Mouse (Mus musculus): ENCODE data around the gene Cgn. TPM values are rescaled to one million over a fixed set of nuclear protein-coding genes. Genes with fewer than 3 reads are reported as not detected.
A peak's percentile ranks its signal among the peaks of the same experiment; 100 is the strongest.

Cgn gene
- total RNA-seq, 2 experiments from 2014 or later = 4.5 TPM

DNA sequence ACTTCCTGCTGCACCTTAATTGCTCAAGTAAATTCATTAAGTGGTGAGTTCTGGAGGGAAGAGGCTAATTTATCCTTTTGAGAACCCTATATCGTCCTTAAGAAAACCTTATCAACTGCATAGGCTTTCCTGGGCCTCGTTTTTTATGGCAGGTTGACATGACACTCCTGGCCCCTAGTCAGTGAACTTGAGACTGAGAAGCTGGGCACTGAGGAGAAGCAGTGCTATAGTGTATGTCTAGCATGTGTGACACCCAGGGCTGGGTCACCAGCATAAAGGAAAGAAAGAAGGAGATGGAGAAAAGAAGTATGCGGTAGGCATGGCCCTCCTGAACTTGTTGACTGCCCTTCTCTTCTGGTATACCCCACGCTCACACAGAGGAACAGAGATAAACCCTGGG is 27.8 kb upstream of the Cgn start:
- Histone ChIP-seq H3K4me3 (no peak overlapping the region), H3K27ac (no peak overlapping the region)
- intact Hi-C loops (cut with DNase I) = loop anchor here (5.0 kb wide), 1 partner anchor 88 kb away; no protein-coding TSS in a partner anchor
- no peak for TF ChIP-seq CTCF (IDR thresholded peaks at IDR 0.05)
- no peak for DNase-seq (ENCODE audit: extremely low spot score in 1 of 2, low spot score in 2 of 2)

DNA sequence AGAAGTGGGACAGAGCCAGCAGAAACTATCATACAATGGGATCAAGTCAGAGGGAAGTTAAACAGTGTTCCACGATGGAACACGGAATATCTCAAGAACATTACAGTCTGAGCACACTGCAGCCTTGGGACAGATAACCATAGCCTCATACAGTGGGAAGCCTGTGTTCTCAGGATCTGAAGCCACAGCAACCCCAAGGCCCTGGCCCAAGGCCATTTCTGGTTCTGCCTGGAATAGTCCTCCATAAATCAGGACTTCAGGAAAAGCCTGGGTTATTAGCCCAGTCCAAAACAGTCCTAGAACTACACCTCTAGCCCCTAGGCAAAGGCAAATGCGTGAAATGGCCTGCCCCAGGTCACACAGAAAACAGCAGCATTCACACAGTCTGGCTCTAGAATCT is 27.4 kb upstream of the Cgn start:
- H3K4me3 ChIP-seq = no peak overlapping the region
- intact Hi-C loops (cut with DNase I) = loop anchor here (5.0 kb wide), 1 partner anchor 89 kb away; no protein-coding TSS in a partner anchor
- no peak for TF ChIP-seq CTCF (IDR thresholded peaks at IDR 0.05)
- no peak for DNase-seq (ENCODE audit: extremely low spot score in 1 of 2, low spot score in 2 of 2)
- no peak overlapping the region for H3K27ac ChIP-seq

DNA sequence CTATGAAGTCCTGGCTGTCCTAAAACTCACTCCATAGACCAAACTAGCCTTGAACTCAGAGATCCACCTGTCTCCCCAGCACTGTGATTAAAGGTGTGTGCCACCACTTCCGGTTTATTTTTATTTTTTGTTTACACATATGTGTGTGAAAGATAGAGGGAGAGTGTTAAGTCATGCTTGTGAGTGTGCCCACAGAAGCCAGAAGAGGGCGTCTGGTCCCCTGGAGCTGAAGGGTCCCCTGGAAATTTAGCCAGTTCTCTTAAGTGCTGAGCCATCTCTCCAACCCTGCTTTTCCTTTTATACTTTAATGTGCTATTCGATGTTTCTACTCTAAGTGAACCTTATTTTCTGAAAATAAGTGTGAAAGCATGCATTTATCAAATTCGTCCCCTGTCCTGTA is 25.3 kb upstream of the Cgn start:
- intact Hi-C loops (cut with DNase I) = loop anchor here (5.0 kb wide), 1 partner anchor 91 kb away; no protein-coding TSS in a partner anchor
- peak; percentile 63 for TF ChIP-seq CTCF (IDR thresholded peaks at IDR 0.05)
- no peak for DNase-seq (ENCODE audit: extremely low spot score in 1 of 2, low spot score in 2 of 2)
- Histone ChIP-seq H3K4me3 (no peak overlapping the region), H3K27ac (no peak overlapping the region)

DNA sequence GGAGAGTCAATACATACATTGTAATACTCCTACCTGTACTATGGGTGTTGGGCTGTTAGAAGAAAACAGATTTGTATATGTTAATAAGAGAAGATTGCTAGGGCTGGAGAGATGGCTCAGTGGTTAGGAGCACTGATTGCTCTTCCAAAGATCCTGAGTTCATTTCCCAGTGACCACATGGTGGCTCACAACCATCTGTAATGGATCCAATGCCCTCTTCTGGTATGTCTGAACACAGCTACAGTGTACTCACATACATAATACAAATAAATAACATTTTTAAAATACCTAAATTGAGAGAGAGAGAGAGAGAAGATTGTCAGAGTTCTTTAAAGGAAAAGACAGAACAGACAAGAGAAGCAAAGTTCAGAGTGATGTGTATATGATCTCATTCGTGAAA is 22.0 kb upstream of the Cgn start:
- intact Hi-C loops (cut with DNase I) = no loop called here
- no peak overlapping the region for H3K4me3 ChIP-seq
- H3K27ac ChIP-seq = no peak overlapping the region

DNA sequence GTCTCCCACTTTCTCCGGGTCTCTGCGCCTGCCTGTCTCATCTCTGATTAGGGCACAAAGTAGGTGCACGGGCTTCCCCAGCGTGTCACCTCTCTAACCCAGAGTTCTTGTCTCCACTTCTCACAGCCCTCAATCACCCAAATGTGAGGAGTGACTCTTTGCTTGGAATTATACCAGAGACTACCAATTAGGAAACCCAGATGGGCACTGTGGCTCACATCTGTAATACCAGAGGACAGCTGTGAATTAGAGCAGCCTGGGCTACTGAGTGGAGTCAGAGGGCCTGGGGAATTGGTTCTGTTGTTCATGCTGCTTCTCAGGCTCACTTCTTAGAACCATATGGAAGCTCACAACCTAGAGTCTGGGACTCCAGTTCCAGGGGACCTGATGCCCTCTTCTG is 18.7 kb upstream of the Cgn start:
- no peak for TF ChIP-seq CTCF (IDR thresholded peaks at IDR 0.05)
- no peak overlapping the region for H3K4me3 ChIP-seq
- intact Hi-C loops (cut with DNase I) = no loop called here
- no peak for DNase-seq (ENCODE audit: extremely low spot score in 1 of 2, low spot score in 2 of 2)
- H3K27ac ChIP-seq = no peak overlapping the region

More for the DNA sequence above, 22.0 kb upstream of the Cgn start:
- no peak for TF ChIP-seq CTCF (IDR thresholded peaks at IDR 0.05)
- DNase-seq (ENCODE audit: extremely low spot score in 1 of 2, low spot score in 2 of 2) = no peak

DNA sequence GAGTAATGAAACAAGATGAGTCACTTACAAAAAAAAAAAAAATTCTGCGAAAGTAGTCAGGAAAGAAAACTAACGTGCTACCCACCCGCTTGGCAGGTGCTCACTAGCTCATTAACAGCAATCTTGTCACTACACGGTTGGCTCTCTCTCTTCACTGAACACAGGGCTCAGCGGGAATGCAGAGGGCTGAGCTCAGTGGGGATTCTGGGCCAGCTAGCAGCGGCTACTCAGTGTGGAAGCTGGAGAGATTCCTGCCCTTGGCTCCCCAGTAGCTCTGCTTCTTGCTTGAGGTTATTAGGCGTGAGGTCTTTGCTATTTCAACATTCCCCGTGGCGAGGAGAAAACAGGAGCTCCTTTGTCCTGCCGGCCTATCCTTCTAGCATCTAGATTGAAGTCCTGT is 17.9 kb upstream of the Cgn start:
- H3K27ac ChIP-seq = no peak overlapping the region
- TF ChIP-seq CTCF (IDR thresholded peaks at IDR 0.05) = no peak
- DNase-seq (ENCODE audit: extremely low spot score in 1 of 2, low spot score in 2 of 2) = no peak
- intact Hi-C loops (cut with DNase I) = no loop called here
- H3K4me3 ChIP-seq = no peak overlapping the region

DNA sequence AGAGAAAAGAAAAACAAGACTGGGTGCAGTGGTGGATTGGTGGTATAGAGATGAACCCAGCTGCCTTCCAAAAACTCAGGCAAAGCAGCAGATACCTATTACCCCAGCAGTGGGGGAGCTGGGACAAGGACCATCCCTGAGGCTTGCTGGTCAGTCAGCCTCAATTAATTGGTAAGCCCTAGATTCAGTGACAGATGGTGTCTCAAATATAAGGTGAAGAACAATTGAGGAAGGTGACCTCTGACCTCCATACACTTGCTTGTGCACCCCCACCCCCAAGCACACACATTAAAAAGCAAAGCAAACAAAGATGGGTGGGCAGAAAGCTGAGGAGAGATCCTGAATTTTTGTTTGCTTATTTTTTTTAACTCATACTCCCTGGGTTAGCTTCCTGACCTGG is 9.9 kb upstream of the Cgn start:
- DNase-seq (ENCODE audit: extremely low spot score in 1 of 2, low spot score in 2 of 2) = no peak
- Histone ChIP-seq H3K27ac (no peak overlapping the region), H3K4me3 (no peak overlapping the region)
- intact Hi-C loops (cut with DNase I) = no loop called here
- TF ChIP-seq CTCF (IDR thresholded peaks at IDR 0.05) = no peak

DNA sequence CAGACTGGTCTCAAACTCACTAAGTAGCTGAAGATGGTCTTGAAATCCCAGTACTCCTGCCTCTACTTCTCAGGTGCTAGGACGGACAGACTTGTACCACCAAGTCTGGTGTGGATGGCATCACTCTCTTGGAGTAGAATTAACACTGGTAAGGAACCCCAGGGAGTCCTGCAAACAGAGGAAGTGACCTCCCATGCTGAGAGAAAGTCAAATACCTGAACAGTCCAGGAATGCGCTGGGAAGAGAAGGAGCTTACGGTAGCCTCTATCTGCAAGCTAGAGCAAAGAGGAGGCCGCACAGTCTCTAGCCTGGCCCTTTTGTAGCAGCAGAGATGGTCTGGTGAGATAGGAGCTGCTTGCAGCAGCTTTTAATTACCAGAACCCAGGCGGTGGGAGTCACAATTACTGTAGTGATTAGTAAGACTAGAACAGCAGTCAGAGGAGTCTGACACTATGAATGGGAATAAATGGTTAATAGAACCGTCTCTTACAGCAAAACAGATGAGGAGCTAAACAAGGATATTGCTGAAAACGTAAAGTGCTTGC is 9.4 kb upstream of the Cgn start:
- intact Hi-C loops (cut with DNase I) = no loop called here
- DNase-seq (ENCODE audit: extremely low spot score in 1 of 2, low spot score in 2 of 2) = no peak
- no peak overlapping the region for H3K4me3 ChIP-seq

DNA sequence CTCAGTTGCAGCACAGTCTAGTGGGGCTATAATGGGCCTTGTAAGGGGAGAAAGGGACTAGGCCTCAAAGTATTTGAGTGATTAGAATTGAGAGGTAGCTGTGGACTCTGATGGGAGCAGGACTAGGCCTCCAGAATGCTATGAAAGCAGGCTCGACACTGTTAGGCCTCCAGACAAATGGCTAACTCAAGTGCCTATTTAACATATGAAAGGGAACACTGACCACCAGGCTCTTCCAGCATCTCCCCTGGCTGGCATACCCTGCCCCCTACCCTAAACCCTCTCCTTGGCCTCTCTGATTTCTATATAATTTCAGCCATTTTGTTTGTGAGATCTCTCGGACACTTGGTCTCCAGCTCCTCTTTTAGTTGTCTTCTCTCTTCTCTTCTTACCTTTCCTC is 8.1 kb upstream of the Cgn start:
- TF ChIP-seq CTCF (IDR thresholded peaks at IDR 0.05) = no peak
- no peak overlapping the region for H3K27ac ChIP-seq
- intact Hi-C loops (cut with DNase I) = no loop called here
- DNase-seq (ENCODE audit: extremely low spot score in 1 of 2, low spot score in 2 of 2) = no peak
- no peak overlapping the region for H3K4me3 ChIP-seq

More for the DNA sequence above, 9.4 kb upstream of the Cgn start:
- H3K27ac ChIP-seq = no peak overlapping the region
- TF ChIP-seq CTCF (IDR thresholded peaks at IDR 0.05) = no peak

DNA sequence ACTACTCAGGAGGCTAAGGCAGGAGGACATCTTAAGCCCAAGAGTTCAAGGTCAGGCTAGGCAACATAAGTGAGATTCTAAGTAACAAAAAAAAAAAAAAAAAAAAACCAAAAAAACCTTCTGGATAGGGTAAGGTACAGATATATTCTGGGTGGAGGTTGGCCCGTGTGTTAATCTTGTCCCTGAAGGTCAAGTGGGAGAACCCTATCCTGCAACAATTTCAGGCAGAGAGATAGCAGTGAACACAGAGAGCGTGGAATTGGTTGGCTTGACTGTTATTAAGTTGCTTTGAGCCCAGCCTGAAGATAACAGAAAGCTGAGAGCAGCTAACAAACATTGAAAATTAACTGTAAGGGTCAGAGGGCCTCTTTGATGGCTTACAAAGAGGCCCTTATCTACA is 7.4 kb upstream of the Cgn start:
- intact Hi-C loops (cut with DNase I) = no loop called here
- Histone ChIP-seq H3K27ac (no peak overlapping the region), H3K4me3 (no peak overlapping the region)
- TF ChIP-seq CTCF (IDR thresholded peaks at IDR 0.05) = no peak
- DNase-seq (ENCODE audit: extremely low spot score in 1 of 2, low spot score in 2 of 2) = no peak

DNA sequence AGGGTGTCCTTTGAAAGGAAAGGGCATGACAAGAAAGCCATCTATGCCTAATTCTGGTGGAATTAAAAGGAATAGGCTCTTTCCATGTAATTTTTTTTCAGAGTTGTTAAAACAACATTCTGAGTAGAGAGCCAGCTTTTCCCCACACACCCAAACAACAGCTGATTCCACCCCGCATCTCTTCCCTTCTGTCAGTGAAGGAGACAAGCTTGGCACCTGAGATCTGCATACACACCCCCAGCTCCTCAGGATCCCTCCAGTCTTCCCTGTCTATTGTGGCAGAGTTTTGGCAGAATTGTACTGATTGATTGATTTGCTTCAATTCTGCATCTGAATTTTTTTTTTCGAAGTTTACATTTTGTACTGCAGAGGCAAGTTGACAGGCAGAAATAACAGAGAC is 6.0 kb upstream of the Cgn start:
- no peak for TF ChIP-seq CTCF (IDR thresholded peaks at IDR 0.05)
- Histone ChIP-seq H3K4me3 (no peak overlapping the region), H3K27ac (no peak overlapping the region)
- DNase-seq (ENCODE audit: extremely low spot score in 1 of 2, low spot score in 2 of 2) = no peak
- intact Hi-C loops (cut with DNase I) = no loop called here

DNA sequence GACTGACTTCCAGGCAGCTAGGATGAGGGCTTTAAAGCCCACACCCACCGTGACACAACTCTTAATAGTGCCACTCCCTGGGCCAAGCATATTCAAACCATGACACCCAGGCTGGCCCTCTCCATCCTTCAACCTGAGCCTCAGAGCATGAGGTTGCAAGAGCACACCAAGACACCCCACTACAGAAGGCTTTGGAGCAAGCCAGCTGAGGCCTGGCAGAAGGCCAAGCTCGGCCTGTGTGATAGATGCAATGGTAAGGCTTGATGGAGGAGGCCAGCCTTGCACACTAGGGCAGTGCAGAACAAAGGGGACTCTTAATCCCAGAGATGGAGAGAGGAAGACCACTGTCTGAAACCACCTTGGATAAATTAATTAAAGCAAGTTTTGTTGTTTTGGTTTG is 3.2 kb upstream of the Cgn start:
- Histone ChIP-seq H3K4me3 (no peak overlapping the region), H3K27ac (no peak overlapping the region)
- intact Hi-C loops (cut with DNase I) = loop anchor here (5.0 kb wide), 1 partner anchor 48 kb away; the partner anchor contains the start of gene Pogz
- no peak for DNase-seq (ENCODE audit: extremely low spot score in 1 of 2, low spot score in 2 of 2)
- TF ChIP-seq CTCF (IDR thresholded peaks at IDR 0.05) = no peak

DNA sequence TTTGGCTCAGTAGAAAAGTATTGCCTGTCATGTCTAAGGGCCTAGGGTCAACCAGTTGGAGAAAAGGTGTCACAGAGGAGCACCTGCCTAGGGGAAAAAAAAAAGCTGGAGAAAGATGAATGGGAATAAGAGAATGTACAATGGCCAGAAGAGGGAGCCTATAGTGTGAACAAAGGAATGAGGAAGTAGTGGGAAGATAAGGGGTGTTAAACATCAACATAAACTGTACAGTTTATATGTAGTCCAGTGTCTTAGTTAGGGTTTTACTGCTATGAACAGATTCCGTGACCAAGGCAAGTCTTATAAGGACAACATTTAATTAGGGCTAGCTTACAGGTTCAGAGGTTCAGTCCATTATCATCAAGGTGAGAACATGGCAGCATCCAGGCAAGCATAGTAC is 2.8 kb upstream of the Cgn start:
- peak; percentile 3; the same call in 1 of the 2 replicates for TF ChIP-seq CTCF (IDR thresholded peaks at IDR 0.05)
- no peak overlapping the region for H3K4me3 ChIP-seq
- intact Hi-C loops (cut with DNase I) = loop anchor here (5.0 kb wide), 1 partner anchor 48 kb away; the partner anchor contains the start of gene Pogz

More for the DNA sequence above, 2.8 kb upstream of the Cgn start:
- no peak for DNase-seq (ENCODE audit: extremely low spot score in 1 of 2, low spot score in 2 of 2)
- no peak overlapping the region for H3K27ac ChIP-seq
